Mouse (Mus musculus) CH12.LX (cell line): ENCODE results near the gene Ascl4. TPM values are rescaled to one million over a fixed set of nuclear protein-coding genes. Genes with fewer than 3 reads are reported as not detected.

ENCODE experiments used
- DNase-seq: peaks from one replicate; pipeline ENCODE4 v3.0.0-alpha.2; 2013; ENCODE audit errors: extremely low read depth
- H3K27ac ChIP-seq: 2 replicates; pipeline ENCODE4 v1.5.1; 2012; ENCODE audit warnings: low read depth, mild to moderate bottlenecking, control low read depth, moderate library complexity; ENCODE audit not compliant: insufficient read depth
- H3K27me3 ChIP-seq: replicated peaks from 2 replicates; pipeline ENCODE3; 2012; ENCODE audit warnings: inconsistent platforms
- H3K36me3 ChIP-seq, 2 experiments: replicated peaks in 1 of 2; 2 replicates each; pipeline versions ENCODE3 to v1.6.1; 2012; ENCODE audit warnings: inconsistent platforms in 1 of 2, low read length in 1 of 2, mild to moderate bottlenecking in 1 of 2, mixed read lengths in 1 of 2, moderate library complexity in 1 of 2; ENCODE audit not compliant: control insufficient read depth in 1 of 2, insufficient read depth in 1 of 2
- H3K4me1 ChIP-seq, 2 experiments: 2 replicates each; pipeline ENCODE4 v1.6.1; 2012; ENCODE audit warnings: inconsistent platforms in 1 of 2, moderate library complexity in 1 of 2; ENCODE audit not compliant: insufficient read depth in 2 of 2, control insufficient read depth in 1 of 2
- H3K4me2 ChIP-seq: 2 replicates; pipeline ENCODE4 v1.6.1; 2012; ENCODE audit warnings: low read depth, mild to moderate bottlenecking, control low read depth; ENCODE audit not compliant: poor library complexity, insufficient read depth, severe bottlenecking
- H3K4me3 ChIP-seq, 3 experiments: fragments of 150-350 bp in 1 of 3; sonication (generic) in 1 of 3; replicated peaks in 1 of 3; 2 replicates each; pipeline versions ENCODE3 to v1.5.1; 2011 to 2012; ENCODE audit warnings: low read depth in 2 of 3, low read length in 2 of 3, mild to moderate bottlenecking in 2 of 3, moderate library complexity in 2 of 3, control low read depth in 1 of 3, improper control_type of control experiment in 1 of 3, inconsistent platforms in 1 of 3, mixed read lengths in 1 of 3; ENCODE audit not compliant: poor library complexity in 1 of 3
- H3K79me2 ChIP-seq: replicated peaks from 2 replicates; pipeline ENCODE4 v1.6.1; 2012; ENCODE audit warnings: mild to moderate bottlenecking, moderate library complexity; ENCODE audit not compliant: control insufficient read depth, poor library complexity, insufficient read depth, severe bottlenecking; ENCODE audit errors: extremely low read depth
- H3K9ac ChIP-seq: 2 replicates; pipeline ENCODE4 v1.6.1; 2012; ENCODE audit warnings: low read depth, mild to moderate bottlenecking, control low read depth, moderate library complexity; ENCODE audit not compliant: insufficient read depth
- H3K9me3 ChIP-seq: replicated peaks from 2 replicates; pipeline ENCODE3; 2012; ENCODE audit warnings: low read length, inconsistent platforms, mixed read lengths
- BHLHE40 ChIP-seq: IDR thresholded peaks from 2 replicates; pipeline ENCODE4 v1.6.1; 2011; ENCODE audit warnings: mild to moderate bottlenecking, low read depth, low read length, improper control_type of control experiment
- E2F4 ChIP-seq: IDR thresholded peaks from 2 replicates; pipeline ENCODE4 v1.6.1; 2011; ENCODE audit warnings: low read depth, low read length, improper control_type of control experiment; ENCODE audit not compliant: insufficient replicate concordance
- EP300 ChIP-seq: IDR thresholded peaks from 2 replicates; pipeline ENCODE4 v1.6.1; 2011; ENCODE audit warnings: low read length, improper control_type of control experiment
- HCFC1 ChIP-seq: IDR thresholded peaks from 2 replicates; pipeline ENCODE4 v1.6.1; 2012; ENCODE audit warnings: low read depth, mild to moderate bottlenecking, inconsistent platforms, low read length, improper control_type of control experiment
- JUN ChIP-seq: IDR thresholded peaks from 2 replicates; pipeline ENCODE4 v1.6.1; 2011; ENCODE audit warnings: low read depth, mild to moderate bottlenecking, low read length, improper control_type of control experiment, moderate library complexity; ENCODE audit not compliant: insufficient read depth
- JUND ChIP-seq: conservative IDR thresholded peaks from 2 replicates; pipeline ENCODE4 v1.6.1; 2011; ENCODE audit warnings: low read depth, low read length, improper control_type of control experiment
- MAFK ChIP-seq: IDR thresholded peaks from 2 replicates; pipeline ENCODE4 v1.6.1; 2011; ENCODE audit warnings: low read length, improper control_type of control experiment; ENCODE audit not compliant: insufficient replicate concordance
- MAZ ChIP-seq: IDR thresholded peaks from 2 replicates; pipeline ENCODE4 v1.6.1; 2012; ENCODE audit warnings: low read depth, mild to moderate bottlenecking, inconsistent platforms, low read length, improper control_type of control experiment, moderate library complexity
- MYC ChIP-seq: IDR thresholded peaks from 2 replicates; pipeline ENCODE4 v1.6.1; 2011; ENCODE audit warnings: low read depth, mild to moderate bottlenecking, improper control_type of control experiment, low read length
- NELFE ChIP-seq: IDR thresholded peaks from 2 replicates; pipeline ENCODE4 v1.6.1; 2011; ENCODE audit warnings: low read depth, low read length, improper control_type of control experiment
- PAX5 ChIP-seq: IDR thresholded peaks from 2 replicates; pipeline ENCODE4 v1.6.1; 2012; ENCODE audit warnings: low read length, inconsistent platforms, mixed read lengths
- POLR2A ChIP-seq: IDR thresholded peaks from 2 replicates; pipeline ENCODE4 v1.6.1; 2011; ENCODE audit warnings: low read depth, mild to moderate bottlenecking, improper control_type of control experiment, low read length
- POLR2AphosphoS2 ChIP-seq: IDR thresholded peaks from 2 replicates; pipeline ENCODE4 v1.6.1; 2011; ENCODE audit warnings: low read depth, low read length, improper control_type of control experiment
- SIN3A ChIP-seq: IDR thresholded peaks from 2 replicates; pipeline ENCODE4 v1.6.1; 2012; ENCODE audit warnings: low read length, improper control_type of control experiment, inconsistent platforms
- USF1 ChIP-seq: IDR thresholded peaks from 2 replicates; pipeline ENCODE4 v1.6.1; 2014; ENCODE audit warnings: low read depth, mild to moderate bottlenecking, inconsistent platforms, low read length, improper control_type of control experiment
- USF2 ChIP-seq: conservative IDR thresholded peaks from 2 replicates; pipeline ENCODE4 v1.6.1; 2011; ENCODE audit warnings: low read depth, low read length, improper control_type of control experiment
- ZC3H11A ChIP-seq: IDR thresholded peaks from 2 replicates; pipeline ENCODE4 v1.6.1; 2012; ENCODE audit warnings: low read depth, mild to moderate bottlenecking, inconsistent platforms, low read length, improper control_type of control experiment
- ZKSCAN1 ChIP-seq: IDR thresholded peaks from 2 replicates; pipeline ENCODE4 v1.6.1; 2012; ENCODE audit warnings: low read depth, inconsistent platforms, low read length, improper control_type of control experiment, borderline replicate concordance
- ZMIZ1 ChIP-seq: IDR thresholded peaks from 2 replicates; pipeline ENCODE4 v1.6.1; 2012; ENCODE audit warnings: low read depth, mild to moderate bottlenecking, inconsistent platforms, low read length, improper control_type of control experiment
- dilution Hi-C: fragments of 300-500 bp; cut with MboI; formaldehyde crosslinking; loops from 2 replicates; pipeline ENCODE4 v1.14.3; 2020; ENCODE audit warnings: low sequenced_read_pairs; ENCODE audit not compliant: extremely low pct_unique_long_range_greater_than_20kb, extremely low pct_ligation_motif_present
- in situ Hi-C: fragments of 300-500 bp; cut with MboI; formaldehyde crosslinking; loops from 3 replicates; pipeline ENCODE4 v1.14.3; 2019; ENCODE audit warnings: low sequenced_read_pairs, low pct_ligation_motif_present, low pct_unique_long_range_greater_than_20kb, mixed read lengths
- polyA plus RNA-seq: library from polyadenylated mRNA; unstranded; fragments of >175 nt; gene quantifications from 2 replicates; pipeline ENCODE4 v1.2.1, GENCODE M21; 2012; ENCODE audit warnings: low read depth; ENCODE audit not compliant: insufficient read length
- total RNA-seq, 2 experiments: library from RNA; depleted of rRNA; stranded (reverse); fragments of 300-350 nt in 1 of 2; fragments of >200 nt in 1 of 2; gene quantifications; 2 replicates each; pipeline ENCODE4 v1.2.3; 2012 to 2014

Gene Ascl4
- total and polyA plus RNA-seq, 3 experiments = 0.11 to 0.13 TPM; not detected in 1

GRCm38 (mm10) chr10:85964316-85964715 is 36.8 kb downstream of the Ascl4 start:
- no peak overlapping the region for H3K4me2 ChIP-seq
- DNase-seq = no peak
- H3K27ac ChIP-seq = no peak overlapping the region
- no peaks in the 10 kb centered on the region for H3K9me3 ChIP-seq
- in situ Hi-C loops (loop anchor here (25.0 kb wide), 1 partner anchor 498 kb away; no protein-coding TSS in a partner anchor), dilution Hi-C loops (no loop called here)
- H3K4me3 ChIP-seq = no peak overlapping the region
- no peaks in the 10 kb centered on the region for H3K27me3 ChIP-seq
- no peak overlapping the region for H3K9ac ChIP-seq
- H3K79me2 ChIP-seq = no peaks in the 10 kb centered on the region
- TF ChIP-seq JUND (no peak), USF1 (no peak), POLR2AphosphoS2 (no peak), JUN (no peak), MAZ (no peak), BHLHE40 (no peak)
- TF ChIP-seq, all 38 proteins: peak for 0
- no peaks in the 10 kb centered on the region for H3K36me3 ChIP-seq
- peaks cover 0 to under 1% of the 10 kb centered on the region in 2 experiments; a peak in 2 of 4 replicates for H3K4me1 ChIP-seq

DNA sequence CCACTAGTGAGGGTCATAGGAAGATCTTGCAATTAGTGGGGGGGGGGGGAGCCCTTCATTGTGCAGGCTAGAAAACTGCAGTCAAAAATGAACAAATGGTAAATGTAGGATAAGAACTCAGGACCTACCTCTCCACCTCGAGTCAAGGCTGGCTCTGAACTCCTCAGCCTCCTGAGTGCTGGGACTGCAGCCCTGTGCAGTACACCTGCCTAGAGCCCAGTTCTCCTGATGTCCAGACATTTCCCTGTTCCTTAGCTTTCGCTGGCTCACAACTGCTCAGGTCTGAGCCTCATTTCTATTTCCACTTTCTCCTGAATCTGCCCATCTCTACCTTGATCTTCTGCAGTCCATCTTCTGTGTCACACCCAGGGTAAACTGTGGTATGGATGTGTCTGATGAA is 39.0 kb downstream of the Ascl4 start:
- Histone ChIP-seq H3K27ac (no peak overlapping the region), H3K4me2 (no peak overlapping the region), H3K4me1 (peaks cover 0 to 11% of the 10 kb centered on the region in 2 experiments; a peak in 2 of 4 replicates), H3K9ac (no peak overlapping the region), H3K4me3 (no peak overlapping the region), H3K36me3 (no peaks in the 10 kb centered on the region), H3K79me2 (no peaks in the 10 kb centered on the region), H3K9me3 (no peaks in the 10 kb centered on the region), H3K27me3 (no peaks in the 10 kb centered on the region)
- no peak for TF ChIP-seq ZKSCAN1
- TF ChIP-seq E2F4 = no peak
- no peak for TF ChIP-seq JUND
- dilution Hi-C loops (no loop called here), in situ Hi-C loops (loop anchor here (5.0 to 25.0 kb wide), 2 partner anchors 86 to 496 kb away; no protein-coding TSS in a partner anchor)
- DNase-seq = no peak

DNA sequence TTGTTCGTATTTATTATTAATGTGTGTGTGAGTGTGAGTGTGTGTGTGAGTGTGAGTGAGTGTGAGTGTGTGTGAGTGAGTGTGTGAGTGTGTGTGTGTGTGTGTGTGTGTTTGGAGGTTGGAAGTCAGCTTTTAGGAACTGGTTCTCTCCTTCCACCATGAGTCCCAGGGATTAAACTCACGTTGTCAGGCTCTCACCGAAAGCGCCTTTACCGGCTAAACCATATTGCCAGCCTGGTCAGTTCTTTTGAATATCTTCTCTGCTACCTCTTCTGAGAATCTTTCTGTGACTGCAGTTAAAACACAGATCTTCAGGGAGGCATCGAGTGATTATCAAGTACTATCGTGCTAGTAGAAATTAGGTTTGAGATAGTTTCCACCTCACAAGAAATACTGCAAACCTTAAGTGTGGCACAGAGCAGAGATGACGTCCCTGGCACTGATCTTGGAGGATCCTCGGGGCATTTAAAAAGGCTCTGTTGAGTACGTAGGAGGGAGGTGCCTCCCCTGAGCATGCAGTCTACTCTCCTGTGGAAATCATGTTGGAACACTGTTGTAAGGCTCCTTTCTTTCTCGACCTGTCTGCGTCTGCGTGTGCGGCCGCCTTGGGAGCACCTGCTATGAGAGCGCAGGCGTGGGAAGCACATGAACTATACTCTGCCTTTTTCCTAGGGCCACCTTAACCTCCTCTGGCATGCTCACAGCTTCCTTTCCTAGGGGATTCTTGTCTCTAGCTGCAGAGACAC is 40.1 kb downstream of the Ascl4 start:
- Histone ChIP-seq H3K9me3 (no peaks in the 10 kb centered on the region), H3K4me2 (no peak overlapping the region), H3K4me1 (peaks cover 0 to 11% of the 10 kb centered on the region in 2 experiments; a peak in 2 of 4 replicates), H3K36me3 (no peaks in the 10 kb centered on the region), H3K79me2 (no peaks in the 10 kb centered on the region), H3K9ac (no peak overlapping the region), H3K27ac (no peak overlapping the region), H3K4me3 (no peak overlapping the region), H3K27me3 (no peaks in the 10 kb centered on the region)
- TF ChIP-seq JUN (no peak), POLR2A (no peak), NELFE (no peak), ZC3H11A (no peak), MAFK (no peak), ZMIZ1 (no peak), PAX5 (no peak), EP300 (no peak), E2F4 (no peak), USF2 (no peak), MYC (no peak), SIN3A (no peak), HCFC1 (no peak)
- dilution Hi-C loops = no loop called here
- DNase-seq = no peak
- in situ Hi-C loops = loop anchor here (5.0 to 25.0 kb wide), 2 partner anchors 85 to 495 kb away; no protein-coding TSS in a partner anchor
